In the genomic region with DNA sequence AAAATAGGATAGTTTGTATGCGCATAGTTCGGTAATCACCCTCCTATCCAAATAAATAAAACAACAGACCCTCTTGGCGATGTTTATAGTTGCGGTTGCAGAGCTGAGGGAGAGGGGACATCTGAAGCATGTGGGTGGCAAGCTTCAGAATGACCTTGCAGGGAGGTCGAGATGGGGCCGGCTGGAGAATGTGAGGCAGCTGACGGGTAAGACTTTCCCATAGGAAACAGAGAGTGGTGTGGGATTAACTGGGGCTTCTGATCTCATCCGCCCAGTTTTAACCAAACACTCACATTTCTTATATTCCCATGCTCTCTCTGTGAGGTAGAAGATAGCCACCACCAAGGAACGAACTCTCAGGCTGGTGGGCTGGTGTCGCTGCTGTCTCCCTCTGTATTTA, we compare ENCODE assay signal across 9 mouse cellular contexts.
DNase-seq lines count a peak whose midpoint lies in the region; ATAC-seq and TF ChIP-seq lines count a peak whose summit lies in the region.
"Had no signal": no experiment of that assay in that cellular context is flagged by ENCODE, and none has a peak within 500 bp of the region (broad histone marks: within the 10 kb centered on the region; RNA-seq: fewer than 3 reads in every experiment).

No protein-coding gene starts in this region.

- no peak overlapping the region for H3K9ac ChIP-seq in heart, postnatal 0 days (replicated peaks; ENCODE audit: low read depth, low read length)
- no peak overlapping the region for H3K9ac ChIP-seq in heart, adult 2 months (ENCODE audit: low read depth, low read length)
- H3K9ac ChIP-seq in ES-E14 (ENCODE audit: insufficient read depth, low read depth, low read length, poor library complexity, severe bottlenecking), result peak overlapping the region; percentile 64; the same call in 1 of the 2 replicates
- no peak overlapping the region for H3K9ac ChIP-seq in embryonic facial prominence, embryonic 12.5 days
- no peak overlapping the region for H3K9ac ChIP-seq in midbrain, embryonic 12.5 days (replicated peaks)
- H3K9ac ChIP-seq: liver, embryonic 15.5 days had no signal

- no peak overlapping the region for H3K4me3 ChIP-seq in heart, postnatal 0 days (ENCODE audit: low read depth, low read length)
- H3K4me3 ChIP-seq in heart, adult 2 months, result no peak overlapping the region
- H3K4me3 ChIP-seq in ES-E14 (ENCODE audit: insufficient read depth in 1 of 2, low read depth in 1 of 2, low read length in 2 of 2, poor library complexity in 1 of 2, severe bottlenecking in 1 of 2), result 0 out of 4 replicates have a peak overlapping the region, but pooled peaks have one; percentile 1 to 23
- H3K4me3 ChIP-seq in embryonic facial prominence, embryonic 12.5 days, result no peak overlapping the region
- H3K4me3 ChIP-seq in midbrain, embryonic 12.5 days, result no peak overlapping the region
- H3K4me3 ChIP-seq: liver, embryonic 15.5 days had no signal

- intact Hi-C loops in heart, adult 2 months (cut with DNase I), result no loop called here

- H3K79me2 ChIP-seq in heart, adult 2 months (replicated peaks; ENCODE audit: control insufficient read depth, insufficient read depth, low read length), result no peaks in the 10 kb centered on the region

- WGBS in heart, postnatal 0 days, result 13% methylated on average over 10 of the region's 10 CpGs
- 20% methylated on average over 10 of the region's 10 CpGs for WGBS in heart, adult 2 months
- 19% methylated on average over 10 of the region's 10 CpGs for WGBS in embryonic facial prominence, embryonic 12.5 days
- WGBS in midbrain, embryonic 12.5 days, result 24% methylated on average over 10 of the region's 10 CpGs

- no peak for TF ChIP-seq POLR2A in heart, adult 2 months (IDR thresholded peaks at IDR 0.05; ENCODE audit: insufficient read depth, low read depth, low read length)

- H3K27me3 ChIP-seq in heart, postnatal 0 days (ENCODE audit: control insufficient read depth, insufficient read depth, low read length), result no peaks in the 10 kb centered on the region
- H3K27me3 ChIP-seq in heart, adult 2 months (ENCODE audit: control insufficient read depth, insufficient read depth, low read length), result no peaks in the 10 kb centered on the region
- no peaks in the 10 kb centered on the region for H3K27me3 ChIP-seq in embryonic facial prominence, embryonic 12.5 days
- no peaks in the 10 kb centered on the region for H3K27me3 ChIP-seq in midbrain, embryonic 12.5 days
- H3K27me3 ChIP-seq: liver, embryonic 15.5 days had no signal

- no peaks in the 10 kb centered on the region for H3K9me3 ChIP-seq in heart, postnatal 0 days (replicated peaks; ENCODE audit: control insufficient read depth, low read length)
- H3K9me3 ChIP-seq in ES-E14 (ENCODE audit: control insufficient read depth, insufficient read depth, low read depth, low read length), result no peaks in the 10 kb centered on the region
- H3K9me3 ChIP-seq in embryonic facial prominence, embryonic 12.5 days, result no peaks in the 10 kb centered on the region
- no peaks in the 10 kb centered on the region for H3K9me3 ChIP-seq in midbrain, embryonic 12.5 days
- H3K9me3 ChIP-seq: liver, embryonic 15.5 days had no signal

- H3K4me1 ChIP-seq in heart, postnatal 0 days (ENCODE audit: control insufficient read depth, insufficient read depth), result peaks cover 6% of the 10 kb centered on the region; the same call in 1 of the 2 replicates
- no peaks in the 10 kb centered on the region for H3K4me1 ChIP-seq in heart, adult 2 months (ENCODE audit: control insufficient read depth, insufficient read depth, low read length)
- H3K4me1 ChIP-seq in ES-E14 (ENCODE audit: control insufficient read depth in 2 of 2, insufficient read depth in 2 of 2, low read length in 2 of 2, poor library complexity in 1 of 2), result peaks cover 13 to 22% of the 10 kb centered on the region in 2 experiments
- peaks cover 18% of the 10 kb centered on the region for H3K4me1 ChIP-seq in embryonic facial prominence, embryonic 12.5 days
- H3K4me1 ChIP-seq in midbrain, embryonic 12.5 days, result peaks cover 18% of the 10 kb centered on the region
- H3K4me1 ChIP-seq: liver, embryonic 15.5 days had no signal

- DNase-seq in heart, postnatal 0 days (ENCODE audit: low spot score), result peak; percentile 33
- DNase-seq in heart, adult 2 months, result no peak
- no peak for DNase-seq in ES-E14 (ENCODE audit: low read depth, low spot score)
- DNase-seq in layer of hippocampus, adult 8-10 months (ENCODE audit: low spot score in 2 of 2), result no peak
- no peak for DNase-seq in cerebellum, postnatal 25 days

- H3K36me3 ChIP-seq in heart, postnatal 0 days (replicated peaks; ENCODE audit: control insufficient read depth, insufficient read depth, low read length), result no peaks in the 10 kb centered on the region
- H3K36me3 ChIP-seq in heart, adult 2 months (ENCODE audit: control insufficient read depth, insufficient read depth, low read length), result no peaks in the 10 kb centered on the region
- H3K36me3 ChIP-seq in ES-E14 (ENCODE audit: control insufficient read depth, insufficient read depth, low read length, poor library complexity, severe bottlenecking), result no peaks in the 10 kb centered on the region
- no peaks in the 10 kb centered on the region for H3K36me3 ChIP-seq in embryonic facial prominence, embryonic 12.5 days
- H3K36me3 ChIP-seq in midbrain, embryonic 12.5 days, result no peaks in the 10 kb centered on the region
- H3K36me3 ChIP-seq: liver, embryonic 15.5 days had no signal

- in situ Hi-C loops in ES-E14 (cut with MboI; ENCODE audit: low sequenced_read_pairs in 2 of 2, unreplicated experiment in 2 of 2), result no loop called here

- no peak overlapping the region for H3K4me2 ChIP-seq in heart, postnatal 0 days (ENCODE audit: low read depth, low read length)
- peak overlapping the region; percentile 26; the same call in 1 of the 2 replicates for H3K4me2 ChIP-seq in embryonic facial prominence, embryonic 12.5 days (replicated peaks)
- H3K4me2 ChIP-seq in midbrain, embryonic 12.5 days (replicated peaks), result peak overlapping the region; percentile 18; the same call in 1 of the 2 replicates
- H3K4me2 ChIP-seq: liver, embryonic 15.5 days had no signal

- no peak overlapping the region for H3K27ac ChIP-seq in heart, postnatal 0 days (ENCODE audit: low read depth)
- H3K27ac ChIP-seq in heart, adult 2 months, result no peak overlapping the region
- peak overlapping the region; percentile 75; the same call in 1 of the 2 replicates for H3K27ac ChIP-seq in ES-E14 (ENCODE audit: insufficient read depth, low read depth, low read length, poor library complexity, severe bottlenecking)
- H3K27ac ChIP-seq in embryonic facial prominence, embryonic 12.5 days, result no peak overlapping the region
- H3K27ac ChIP-seq in midbrain, embryonic 12.5 days (replicated peaks), result 0 out of 2 replicates have a peak overlapping the region, but pooled peaks have one; percentile 1
- H3K27ac ChIP-seq: liver, embryonic 15.5 days had no signal

- no peak for ATAC-seq in heart, postnatal 0 days (ENCODE audit: insufficient read depth, low read depth)
- no peak for ATAC-seq in embryonic facial prominence, embryonic 12.5 days (ENCODE audit: insufficient number of reproducible peaks, insufficient read depth, low FRiP score, low TSS enrichment)
- ATAC-seq in midbrain, embryonic 12.5 days (ENCODE audit: low FRiP score, low read depth), result no peak
- no peak for ATAC-seq in megakaryocyte, adult 5-6 weeks (ENCODE audit: poor library complexity, severe bottlenecking)

- no peak for TF ChIP-seq EP300 in heart, postnatal 0 days (IDR thresholded peaks at IDR 0.05; ENCODE audit: low read depth)
- TF ChIP-seq EP300 in heart, adult 2 months (IDR thresholded peaks at IDR 0.05; ENCODE audit: insufficient read depth, low read depth, low read length), result no peak

- TF ChIP-seq CTCF in heart, postnatal 0 days (IDR thresholded peaks at IDR 0.05; ENCODE audit: low read depth), result no peak
- no peak for TF ChIP-seq CTCF in heart, adult 2 months (IDR thresholded peaks at IDR 0.05)

TF ChIP-seq in ES-E14, 5 proteins besides CTCF, POLR2A, EP300 and RAD21:
- TF ChIP-seq CHD2 (IDR thresholded peaks at IDR 0.05; ENCODE audit: low read depth, low read length), result no peak
- TF ChIP-seq HCFC1 (IDR thresholded peaks at IDR 0.05; ENCODE audit: borderline replicate concordance, insufficient read depth, low read length), result no peak
- no peak for TF ChIP-seq MAFK (IDR thresholded peaks at IDR 0.05; ENCODE audit: insufficient read depth, low read depth, low read length)

Comparison
In these comparisons a context has a peak if more than half of its experiments do, and no peak if none do; other contexts are left out.
1. H3K27ac ChIP-seq: peak in ES-E14 (single experiment) and midbrain, embryonic 12.5 days (single experiment); none in heart, postnatal 0 days (single experiment), heart, adult 2 months (single experiment) and embryonic facial prominence, embryonic 12.5 days (single experiment).
2. H3K4me3 ChIP-seq: peak in ES-E14 (2 of 2); none in heart, postnatal 0 days (single experiment), heart, adult 2 months (single experiment), embryonic facial prominence, embryonic 12.5 days (single experiment) and midbrain, embryonic 12.5 days (single experiment).